ENCODE assay signal across 17 mouse cellular contexts in genomic region chr13:113875724-113876123, GRCm38 (mm10).
"Had no signal": no experiment of that assay in that cellular context is flagged by ENCODE, and none has a peak within 500 bp of the region (broad histone marks: within the 10 kb centered on the region; RNA-seq: fewer than 3 reads in every experiment).

No protein-coding gene starts in this region.

- H3K27ac ChIP-seq: kidney, postnatal 0 days; left cerebral cortex, adult 2 months; limb, embryonic 13.5 days; liver, embryonic 13.5 days; lung, embryonic 15.5 days; midbrain, embryonic 13.5 days had no signal

- ATAC-seq: inflammation-experienced regulatory T-cells, adult 6 months; intestine, embryonic 16.5 days; midbrain, embryonic 13.5 days had no signal

- DNase-seq: kidney, adult 18-20 months; kidney, postnatal 36 days; layer of hippocampus, postnatal 36 days; left cerebral cortex, postnatal 4 days; liver, embryonic 13.5 days; lung, adult 18-20 months; lung, postnatal 10 days; lung, postnatal 36 days; thymus, adult 18-20 months; thymus, postnatal 36 days had no signal

- H3K4me3 ChIP-seq: left cerebral cortex, adult 2 months; limb, embryonic 13.5 days; liver, embryonic 13.5 days; lung, embryonic 15.5 days; midbrain, embryonic 13.5 days had no signal

- H3K9ac ChIP-seq: limb, embryonic 13.5 days; liver, embryonic 13.5 days; lung, embryonic 15.5 days; midbrain, embryonic 13.5 days had no signal

- H3K4me2 ChIP-seq: limb, embryonic 13.5 days; liver, embryonic 13.5 days; lung, embryonic 15.5 days; midbrain, embryonic 13.5 days had no signal

- H3K27me3 ChIP-seq: liver, embryonic 13.5 days; lung, embryonic 15.5 days; midbrain, embryonic 13.5 days had no signal

- H3K9me3 ChIP-seq: limb, embryonic 13.5 days; liver, embryonic 13.5 days; lung, embryonic 15.5 days; midbrain, embryonic 13.5 days had no signal

- H3K36me3 ChIP-seq: limb, embryonic 13.5 days; lung, embryonic 15.5 days; midbrain, embryonic 13.5 days had no signal
